In genomic region chr2:30473431-30474031, GRCm38 (mm10) we compare ENCODE assay signal across 8 mouse cellular contexts. TPM values are rescaled to one million over a fixed set of nuclear protein-coding genes. Genes with fewer than 3 reads are reported as not detected.
DNase-seq lines count a peak whose midpoint lies in the region; ATAC-seq and TF ChIP-seq lines count a peak whose summit lies in the region.

No protein-coding gene starts in this region.

- intact Hi-C loops in heart, adult 2 months (cut with DNase I): loop anchor here (2.0 kb wide), 2 partner anchors 73 to 115 kb away; no protein-coding TSS in a partner anchor

- no peaks in the 10 kb centered on the region for H3K79me2 ChIP-seq in heart, adult 2 months (replicated peaks; ENCODE audit: control insufficient read depth, insufficient read depth, low read length)

- 7% methylated on average over 80 of the region's 80 CpGs for WGBS in heart, adult 2 months
- WGBS in liver, postnatal 0 days (ENCODE audit: insufficient replicate concordance): under 1% methylated on average over 37 of the region's 80 CpGs

- no peak for TF ChIP-seq EP300 in heart, adult 2 months (IDR thresholded peaks at IDR 0.05; ENCODE audit: insufficient read depth, low read depth, low read length)
- no peak for TF ChIP-seq EP300 in liver, postnatal 0 days (IDR thresholded peaks at IDR 0.05; ENCODE audit: low read depth)

- H3K4me2 ChIP-seq in liver, postnatal 0 days (ENCODE audit: low read depth, low read length): peak overlapping the region; percentile 76

- H3K9ac ChIP-seq in heart, adult 2 months (ENCODE audit: low read depth, low read length): peak overlapping the region; percentile 94
- H3K9ac ChIP-seq in liver, postnatal 0 days (replicated peaks): peak overlapping the region; percentile 52

- H3K4me1 ChIP-seq in heart, adult 2 months (ENCODE audit: control insufficient read depth, insufficient read depth, low read length): peaks cover 2% of the 10 kb centered on the region
- peaks cover 4% of the 10 kb centered on the region for H3K4me1 ChIP-seq in brown adipose tissue, adult 24 weeks (ENCODE audit: control insufficient read depth, insufficient read depth, insufficient read length, low read length)
- peaks cover 24% of the 10 kb centered on the region for H3K4me1 ChIP-seq in liver, postnatal 0 days (ENCODE audit: insufficient read depth)

- no peak for DNase-seq in heart, adult 2 months
- no peak for DNase-seq in heart, adult 9 months (ENCODE audit: low spot score in 2 of 2)
- peak; percentile 56 for DNase-seq in CD4-positive, CD25-positive, alpha-beta regulatory T cell, adult 2 months (ENCODE audit: low read depth, low spot score)
- peak; percentile 58 for DNase-seq in induced T-regulatory cell, adult 2 months (ENCODE audit: low read depth)
- peak; percentile 49 for DNase-seq in liver, postnatal 0 days
- DNase-seq in retina, postnatal 1 day: peak; percentile 68
- no peak for DNase-seq in c-Kit-positive CD71-positive TER-119-positive erythroid progenitor cells, embryonic 14.5 days (ENCODE audit: low spot score)

- H3K27ac ChIP-seq in heart, adult 2 months: peak overlapping the region; percentile 98
- H3K27ac ChIP-seq in brown adipose tissue, adult 24 weeks (replicated peaks; ENCODE audit: low read depth, low read length): peak overlapping the region; percentile 97
- peak overlapping the region; percentile 83 for H3K27ac ChIP-seq in liver, postnatal 0 days (ENCODE audit: low read depth)

- H3K27me3 ChIP-seq in heart, adult 2 months (ENCODE audit: control insufficient read depth, insufficient read depth, low read length): no peaks in the 10 kb centered on the region
- H3K27me3 ChIP-seq in liver, postnatal 0 days (ENCODE audit: insufficient read depth, low read length): peaks cover 57% of the 10 kb centered on the region

- TF ChIP-seq POLR2A in heart, adult 2 months (IDR thresholded peaks at IDR 0.05; ENCODE audit: insufficient read depth, low read depth, low read length): no peak

- peak overlapping the region; percentile 79 for H3K4me3 ChIP-seq in heart, adult 2 months
- H3K4me3 ChIP-seq in brown adipose tissue, adult 24 weeks (ENCODE audit: insufficient read depth, low read depth, low read length): peak overlapping the region; percentile 97
- H3K4me3 ChIP-seq in liver, postnatal 0 days (ENCODE audit: low read depth, low read length): peak overlapping the region; percentile 60

- H3K36me3 ChIP-seq in heart, adult 2 months (ENCODE audit: control insufficient read depth, insufficient read depth, low read length): no peaks in the 10 kb centered on the region
- no peaks in the 10 kb centered on the region for H3K36me3 ChIP-seq in liver, postnatal 0 days (replicated peaks; ENCODE audit: insufficient read depth, low read length)

- peak; percentile 35 for ATAC-seq in liver, postnatal 0 days

- no peaks in the 10 kb centered on the region for H3K9me3 ChIP-seq in liver, postnatal 0 days (ENCODE audit: low read length)

- TF ChIP-seq CTCF in heart, adult 2 months (IDR thresholded peaks at IDR 0.05): no peak; the same call in 1 of the 2 replicates
- TF ChIP-seq CTCF in liver, postnatal 0 days (IDR thresholded peaks at IDR 0.05; ENCODE audit: low read depth): no peak

RNA-seq across cellular contexts. Expression of gene Ier5l, which starts 0.5 kb away (rescaled TPM):
- total RNA-seq in heart, adult 2 months (2021): 1 to 10 TPM; 2.8 to 3.0 TPM
- polyA plus RNA-seq in heart, adult 2 months (2012; rRNA removed): 3.4 and 5.6 TPM in 2 replicates
- polyA plus RNA-seq in brown adipose tissue, adult 24 weeks (2012; ENCODE audit: insufficient read depth, insufficient read length, missing spikeins): 2.5 and 3.5 TPM in 2 replicates
- polyA plus RNA-seq in liver, postnatal 0 days (2015; fragmentation: Nextera tagmentation; extraction: Ambion mirVana): 0.31 and 0.69 TPM in 2 replicates

RNA-seq across cellular contexts. Expression of gene Ptpa, which starts 57.7 kb away (rescaled TPM):
- 10 to 100 TPM; 82.7 to 91.2 TPM for total RNA-seq in heart, adult 2 months (2021)
- 88.7 and 107 TPM in 2 replicates for polyA plus RNA-seq in heart, adult 2 months (2012; rRNA removed)
- 83.8 and 94.3 TPM in 2 replicates for polyA plus RNA-seq in brown adipose tissue, adult 24 weeks (2012; ENCODE audit: insufficient read depth, insufficient read length, missing spikeins)
- 65.6 and 76.8 TPM in 2 replicates for polyA plus RNA-seq in liver, postnatal 0 days (2015; fragmentation: Nextera tagmentation; extraction: Ambion mirVana)

RNA-seq across cellular contexts. Expression of gene Crat, which starts 57.9 kb away (rescaled TPM):
- total RNA-seq in heart, adult 2 months (2021): 100 to 1,000 TPM; 452 to 542 TPM
- 695 and 713 TPM in 2 replicates for polyA plus RNA-seq in heart, adult 2 months (2012; rRNA removed)
- 378 and 560 TPM in 2 replicates for polyA plus RNA-seq in brown adipose tissue, adult 24 weeks (2012; ENCODE audit: insufficient read depth, insufficient read length, missing spikeins)
- 57.5 and 64.3 TPM in 2 replicates for polyA plus RNA-seq in liver, postnatal 0 days (2015; fragmentation: Nextera tagmentation; extraction: Ambion mirVana)

Comparison
In these comparisons a context has a peak if more than half of its experiments do, and no peak if none do; other contexts are left out.
1. DNase-seq: peak in CD4-positive, CD25-positive, alpha-beta regulatory T cell, adult 2 months (single experiment), induced T-regulatory cell, adult 2 months (single experiment), liver, postnatal 0 days (single experiment) and retina, postnatal 1 day (single experiment); none in heart, adult 2 months (0 of 2), heart, adult 9 months (0 of 2) and c-Kit-positive CD71-positive TER-119-positive erythroid progenitor cells, embryonic 14.5 days (single experiment).
2. Peak in every context shown above with its lines, with median percentiles within 50 percentile points of each other: H3K27ac ChIP-seq and H3K4me3 ChIP-seq.